Mouse (Mus musculus) testis, adult 2 months (tissue): Measurements from ENCODE around the gene Vtn. TPM values are rescaled to one million over a fixed set of nuclear protein-coding genes. Genes with fewer than 3 reads are reported as not detected.
A peak's percentile ranks its signal among the peaks of the same experiment; 100 is the strongest.
"Not testable (repeated sequence)": the region's sequence is repeated elsewhere in the genome, so short reads cannot be mapped to it uniquely, and the experiment has no call there.

Source experiments
- H3K27ac ChIP-seq: fragments of 200-500 bp; 2 replicates; pipeline ENCODE4 v1.5.1; 2012; ENCODE audit warnings: low read depth, low read length; ENCODE audit not compliant: control insufficient read depth, insufficient read depth
- H3K27me3 ChIP-seq: fragments of 200-500 bp; 2 replicates; pipeline ENCODE4 v1.6.1; 2012; ENCODE audit warnings: mild to moderate bottlenecking, low read length, moderate library complexity; ENCODE audit not compliant: control insufficient read depth, insufficient read depth
- H3K36me3 ChIP-seq: fragments of 200-500 bp; 2 replicates; pipeline ENCODE4 v1.6.1; 2012; ENCODE audit warnings: mild to moderate bottlenecking, low read length; ENCODE audit not compliant: control insufficient read depth, insufficient read depth
- H3K4me1 ChIP-seq: fragments of 200-500 bp; 2 replicates; pipeline ENCODE4 v1.6.1; 2012; ENCODE audit warnings: low read length; ENCODE audit not compliant: control insufficient read depth, insufficient read depth
- H3K4me3 ChIP-seq: fragments of 200-500 bp; 2 replicates; pipeline ENCODE4 v1.5.1; 2012; ENCODE audit warnings: low read depth, mild to moderate bottlenecking, low read length, moderate library complexity, mixed read lengths; ENCODE audit not compliant: control insufficient read depth
- CTCF ChIP-seq: fragments of 200-500 bp; IDR thresholded peaks from 2 replicates; pipeline ENCODE4 v1.5.1; 2012; ENCODE audit warnings: low read depth, mild to moderate bottlenecking, inconsistent platforms, low read length, moderate library complexity; ENCODE audit not compliant: control insufficient read depth, insufficient read depth, insufficient replicate concordance
- POLR2A ChIP-seq: fragments of 200-500 bp; IDR thresholded peaks from 2 replicates; pipeline ENCODE4 v1.6.1; 2012; ENCODE audit warnings: low read depth, mild to moderate bottlenecking, inconsistent platforms, low read length, moderate library complexity; ENCODE audit not compliant: control insufficient read depth
- polyA plus RNA-seq: library from polyadenylated mRNA; depleted of rRNA; stranded (reverse); fragments of >200 nt; gene quantifications from 2 replicates; pipeline ENCODE4 v1.2.3, GENCODE M21; 2012

Gene Vtn
- polyA plus RNA-seq, 1 experiment = 0.78 TPM

DNA sequence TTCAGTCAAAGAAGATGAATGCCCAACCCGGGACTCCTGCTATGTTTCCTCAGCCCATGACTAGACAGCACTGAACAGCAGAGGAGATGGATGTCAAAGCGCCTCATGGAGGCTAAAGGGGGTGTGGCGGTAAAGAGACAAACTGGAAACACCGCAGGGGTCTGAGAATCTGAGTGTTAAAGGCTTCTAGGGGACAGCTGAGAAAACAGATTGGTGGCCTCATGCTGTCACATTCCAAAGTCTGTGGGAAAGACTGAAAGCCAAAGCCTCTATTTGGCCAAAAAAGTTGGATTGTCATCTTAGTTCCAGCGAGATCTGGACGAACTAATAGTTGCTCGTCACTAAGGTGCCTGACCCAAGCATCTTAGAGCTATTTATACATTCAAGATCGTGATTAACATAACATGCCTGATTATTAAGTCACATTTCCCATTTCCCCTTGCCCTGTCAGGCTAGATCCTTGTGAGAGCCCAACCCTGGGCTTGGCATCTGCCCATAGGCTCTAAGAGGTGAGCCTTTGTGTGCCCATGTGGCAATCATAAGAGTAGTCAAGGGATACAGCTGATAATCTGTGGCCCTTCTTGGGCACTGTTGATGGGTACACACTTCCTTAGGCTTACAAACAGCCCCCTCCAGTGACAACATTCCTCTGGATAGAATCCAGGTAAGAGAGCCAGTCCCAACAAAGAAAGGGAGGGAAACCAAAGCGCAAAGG lies 24.5 kb downstream of the Vtn start:
- Histone ChIP-seq H3K4me3 (no peak overlapping the region), H3K27me3 (no peaks in the 10 kb centered on the region), H3K36me3 (peaks cover 8% of the 10 kb centered on the region; the same call in 1 of the 2 replicates), H3K4me1 (peaks cover 2% of the 10 kb centered on the region; the same call in 1 of the 2 replicates), H3K27ac (no peak overlapping the region)
- TF ChIP-seq POLR2A = no peak
- TF ChIP-seq CTCF = no peak

DNA sequence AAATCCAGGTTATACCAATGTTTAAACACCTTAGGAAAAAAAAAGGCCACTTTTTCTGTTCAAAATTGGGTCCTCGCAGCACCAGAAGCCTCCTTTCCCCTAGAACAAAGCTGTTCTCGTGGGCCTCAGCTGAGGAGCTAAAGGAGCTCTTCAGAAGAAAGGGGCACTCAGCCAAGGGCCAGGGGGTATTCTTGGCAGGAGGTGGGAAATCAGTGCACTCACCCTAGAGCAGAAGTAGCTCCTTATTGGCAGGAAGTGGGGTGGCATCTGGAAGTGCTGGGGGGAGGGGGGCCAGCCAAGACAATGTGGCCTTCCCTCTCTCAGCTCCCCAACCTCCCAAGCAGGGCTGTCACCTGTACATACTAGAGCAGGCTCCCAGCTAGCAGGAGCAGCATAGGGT lies 25.9 kb downstream of the Vtn start:
- H3K4me3 ChIP-seq = no peak overlapping the region
- H3K27ac ChIP-seq = no peak overlapping the region
- peaks cover 2% of the 10 kb centered on the region; the same call in 1 of the 2 replicates for H3K4me1 ChIP-seq
- TF ChIP-seq CTCF (no peak), POLR2A (no peak)
- no peaks in the 10 kb centered on the region for H3K27me3 ChIP-seq
- peaks cover 5% of the 10 kb centered on the region; the same call in 1 of the 2 replicates for H3K36me3 ChIP-seq

DNA sequence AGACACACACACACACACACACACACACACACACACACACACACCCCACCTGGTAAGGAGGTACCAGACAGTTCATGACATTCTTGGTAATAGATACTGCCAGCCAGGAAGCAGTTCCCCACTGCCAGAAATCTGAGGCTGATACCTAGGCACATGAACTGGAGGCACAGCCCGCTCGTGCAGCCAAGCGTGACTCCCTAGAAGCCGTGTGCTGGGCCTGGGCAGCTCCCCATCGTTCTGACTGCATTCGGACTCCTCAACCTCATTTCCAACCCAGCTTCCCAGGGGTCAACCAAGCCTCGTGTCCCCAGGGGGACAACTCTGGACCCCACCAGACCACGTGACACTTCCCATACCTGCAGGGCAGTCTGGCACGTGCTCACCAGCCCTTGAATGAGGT lies 29.8 kb downstream of the Vtn start:
- TF ChIP-seq POLR2A = no peak
- no peak for TF ChIP-seq CTCF
- Histone ChIP-seq H3K4me3 (no peak overlapping the region), H3K36me3 (no peaks in the 10 kb centered on the region; the same call in 1 of the 2 replicates)

DNA sequence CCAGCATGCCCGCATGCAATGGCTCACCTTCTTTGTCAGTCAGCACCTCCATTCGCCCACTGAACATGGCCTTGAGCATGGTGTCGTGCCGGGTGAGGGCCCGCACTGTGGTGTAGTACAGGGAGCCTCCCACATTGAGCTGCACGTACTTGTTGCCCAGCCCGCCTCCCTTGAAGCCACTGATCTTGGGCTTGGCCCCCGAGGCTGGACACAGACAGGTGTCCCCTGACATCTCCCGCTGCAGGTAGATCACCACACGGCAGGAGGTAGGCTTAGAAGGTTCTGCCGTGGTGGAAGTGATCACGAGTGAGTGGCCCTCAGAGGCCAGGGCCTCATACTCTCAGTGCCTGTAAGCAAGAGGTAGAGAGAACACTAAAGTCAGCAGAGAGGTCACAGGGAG lies 31.1 kb downstream of the Vtn start:
- TF ChIP-seq POLR2A (no peak), CTCF (no peak)
- no peaks in the 10 kb centered on the region for H3K27me3 ChIP-seq
- H3K36me3 ChIP-seq = no peaks in the 10 kb centered on the region; the same call in 1 of the 2 replicates
- H3K4me3 ChIP-seq = no peak overlapping the region
- H3K4me1 ChIP-seq = no peaks in the 10 kb centered on the region
- H3K27ac ChIP-seq = no peak overlapping the region

More for the DNA sequence above, 29.8 kb downstream of the Vtn start:
- H3K4me1 ChIP-seq = no peaks in the 10 kb centered on the region
- H3K27ac ChIP-seq = no peak overlapping the region
- H3K27me3 ChIP-seq = no peaks in the 10 kb centered on the region

DNA sequence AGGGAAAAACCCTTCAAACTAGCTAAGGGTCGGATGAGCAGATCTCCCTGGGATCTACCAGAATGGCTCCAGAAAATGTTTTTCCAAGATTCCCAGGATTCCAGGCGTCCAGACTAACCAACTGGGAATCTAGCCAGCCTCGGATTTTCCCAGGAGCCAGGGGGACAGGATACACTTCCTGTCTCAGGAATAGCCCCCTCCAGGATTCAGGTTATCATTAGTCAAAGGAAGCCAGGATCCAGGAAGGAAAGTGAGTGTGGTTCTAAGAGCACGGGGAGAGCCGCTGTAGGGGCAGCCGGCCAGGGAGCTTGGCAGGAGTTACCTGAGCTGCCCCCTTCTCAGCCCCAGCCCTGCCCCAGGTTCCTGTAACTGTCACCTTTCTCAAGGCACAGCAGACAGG lies 32.2 kb downstream of the Vtn start:
- H3K27me3 ChIP-seq = no peaks in the 10 kb centered on the region
- no peaks in the 10 kb centered on the region for H3K4me1 ChIP-seq
- H3K36me3 ChIP-seq = no peaks in the 10 kb centered on the region
- TF ChIP-seq CTCF = no peak
- no peak for TF ChIP-seq POLR2A
- no peak overlapping the region for H3K27ac ChIP-seq
- no peak overlapping the region for H3K4me3 ChIP-seq

DNA sequence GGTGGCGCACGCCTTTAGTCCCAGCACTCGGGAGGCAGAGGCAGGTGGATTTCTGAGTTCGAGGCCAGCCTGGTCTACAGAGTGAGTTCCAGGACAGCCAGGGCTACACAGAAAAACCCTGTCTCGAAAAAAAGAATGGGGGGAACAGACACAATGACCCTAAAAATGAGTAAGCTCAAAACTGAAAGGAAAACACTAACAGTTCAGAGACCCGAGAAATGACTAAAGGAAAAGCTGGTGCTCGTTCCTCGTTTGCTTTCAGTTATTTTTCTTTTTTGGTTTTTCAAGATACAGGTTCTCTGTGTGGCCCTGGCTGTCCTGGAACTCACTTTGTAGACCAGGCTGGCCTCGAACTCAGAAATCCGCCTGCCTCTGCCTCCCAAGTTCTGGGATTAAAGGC lies 32.6 kb downstream of the Vtn start:
- not testable (repeated sequence) for H3K36me3 ChIP-seq, H3K27ac ChIP-seq, H3K27me3 ChIP-seq, H3K4me1 ChIP-seq, H3K4me3 ChIP-seq

DNA sequence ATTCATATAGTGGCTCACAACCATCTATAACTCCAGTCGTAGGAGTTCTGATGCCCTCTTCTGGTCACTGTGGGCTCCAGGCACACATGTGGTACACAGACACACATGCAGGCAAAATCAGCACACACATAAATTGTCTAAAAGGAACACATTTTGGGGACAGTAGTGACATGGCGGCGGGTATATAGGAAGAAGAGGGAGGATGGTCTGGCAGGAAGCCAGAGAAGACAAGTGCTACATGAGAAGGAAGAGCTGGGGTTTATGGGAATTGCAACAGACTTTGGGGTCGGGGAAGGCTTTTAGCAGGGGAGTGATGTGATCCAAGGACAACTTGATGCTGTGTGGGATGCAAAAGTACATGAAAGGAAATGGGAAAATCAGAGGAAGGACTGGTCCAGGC lies 35.6 kb downstream of the Vtn start:
- H3K4me3 ChIP-seq = no peak overlapping the region
- H3K27ac ChIP-seq = no peak overlapping the region
- TF ChIP-seq POLR2A = no peak
- TF ChIP-seq CTCF = no peak
- peaks cover 2% of the 10 kb centered on the region for H3K4me1 ChIP-seq
- no peaks in the 10 kb centered on the region for H3K27me3 ChIP-seq
- peaks cover 2% of the 10 kb centered on the region; the same call in 1 of the 2 replicates for H3K36me3 ChIP-seq

DNA sequence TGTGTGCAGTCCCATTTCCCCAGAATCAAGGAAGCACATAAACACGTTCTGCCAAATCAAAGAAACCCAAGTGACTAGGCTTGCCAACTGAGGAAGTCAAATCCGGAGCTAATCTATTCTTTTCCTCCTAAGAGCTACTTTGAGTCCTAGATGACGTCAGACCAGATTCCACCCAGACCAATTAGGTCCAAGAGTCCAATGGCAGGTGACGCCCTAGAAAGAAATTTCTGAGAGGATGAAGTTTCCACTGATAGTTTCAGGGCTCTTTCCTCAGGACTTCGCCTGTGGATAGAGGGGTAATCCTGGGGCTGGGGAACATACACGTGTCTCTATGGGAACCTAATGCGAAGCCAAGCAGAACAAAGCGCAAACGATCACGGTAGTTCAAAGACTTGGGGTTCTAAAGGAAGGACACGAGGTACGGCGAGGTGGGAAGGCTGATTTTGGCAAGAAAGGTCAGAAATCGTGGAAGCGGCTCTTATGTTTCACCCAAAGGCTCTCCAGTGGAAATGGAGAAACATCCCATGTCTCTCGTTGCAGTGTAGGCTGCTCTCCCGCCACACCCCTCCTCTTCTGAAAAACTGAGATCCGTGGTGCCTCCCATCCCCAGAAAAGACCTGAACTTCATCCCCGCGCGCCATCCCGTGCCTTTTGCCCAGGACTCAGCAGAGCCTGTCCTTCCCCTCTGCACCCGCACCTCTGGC lies 36.6 kb downstream of the Vtn start:
- TF ChIP-seq POLR2A = no peak
- no peak for TF ChIP-seq CTCF

More for the DNA sequence above, 36.6 kb downstream of the Vtn start:
- Histone ChIP-seq H3K4me1 (peaks cover 2% of the 10 kb centered on the region), H3K27me3 (no peaks in the 10 kb centered on the region), H3K27ac (peak overlapping the region; percentile 55), H3K36me3 (peaks cover 3% of the 10 kb centered on the region), H3K4me3 (peak overlapping the region; percentile 100)
